Mouse (Mus musculus) adrenal gland, postnatal 14 days (tissue): ENCODE data around the gene Olfr309. TPM values are rescaled to one million over a fixed set of nuclear protein-coding genes. Genes with fewer than 3 reads are reported as not detected.
"Not testable (repeated sequence)": the region's sequence is repeated elsewhere in the genome, so short reads cannot be mapped to it uniquely, and the experiment has no call there.

Experiments
- DNase-seq: peaks from one replicate; pipeline ENCODE4 v3.0.0; 2021; ENCODE audit warnings: mixed read lengths
- long read RNA-seq, 2 experiments: library from polyadenylated mRNA; stranded (forward); transcript quantifications; one replicate each; pipeline ENCODE4 v2.0.0; 2021
- microRNA-seq, 2 experiments: library from miRNA; unstranded; fragments of <30 nt; microRNA quantifications; one replicate each; pipeline ENCODE4 v1.2.0; 2021
- total RNA-seq: library from RNA; stranded (reverse); gene quantifications from 2 replicates; pipeline ENCODE4 v1.2.3, GENCODE M21; 2021

Gene Olfr309
- not detected in 2 replicates for total RNA-seq
- long read RNA-seq, experiment 1 = 0 reads
- long read RNA-seq, experiment 2 = 0 reads

- DNase-seq = no peak
These were observed at the start of gene Olfr309 for GRCm38 (mm10) chr7:86313608-86314007. TSS of gene Olfr309 (minus strand) at chr7:86313708.

DNA sequence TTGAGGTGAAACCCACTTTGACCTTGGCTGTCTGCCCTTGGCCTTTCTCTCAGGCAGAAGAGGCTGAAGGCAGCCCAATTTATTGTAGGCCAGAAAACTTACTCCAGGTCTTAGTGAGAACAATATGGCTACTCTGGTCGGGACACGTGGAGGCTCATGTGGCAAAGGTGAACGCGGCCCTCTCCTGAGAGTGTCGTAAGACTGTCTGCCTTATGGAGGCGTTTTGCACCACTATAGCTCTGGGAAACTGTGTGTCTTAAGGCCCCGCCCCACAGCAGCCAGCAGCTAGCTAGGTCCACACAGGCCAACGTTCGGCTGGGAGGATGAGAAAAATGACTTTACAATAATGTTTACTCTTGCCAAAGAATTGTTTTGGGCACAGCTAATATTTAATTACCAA, 32.8 kb upstream of the Olfr309 start:
- not testable (repeated sequence) for DNase-seq

DNA sequence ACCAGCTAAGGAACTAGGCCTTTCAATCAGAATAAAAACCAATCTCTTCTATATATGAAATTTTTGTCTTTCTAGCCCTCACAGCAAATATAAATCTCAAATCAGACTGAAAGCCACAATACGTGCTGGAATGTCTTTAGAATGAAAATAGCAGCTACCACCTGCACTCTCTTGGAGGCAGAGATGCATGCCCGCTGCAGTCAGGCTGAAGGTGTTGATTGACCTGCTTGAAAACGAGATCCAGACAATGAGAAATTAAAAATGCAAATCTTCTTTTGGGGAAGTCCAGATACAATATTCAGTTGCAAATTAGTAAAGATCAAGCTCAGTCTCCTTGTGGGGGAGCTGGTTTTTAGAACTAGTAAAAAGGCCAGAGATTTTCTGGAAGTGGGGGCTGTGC, 30.7 kb upstream of the Olfr309 start:
- DNase-seq = no peak

DNA sequence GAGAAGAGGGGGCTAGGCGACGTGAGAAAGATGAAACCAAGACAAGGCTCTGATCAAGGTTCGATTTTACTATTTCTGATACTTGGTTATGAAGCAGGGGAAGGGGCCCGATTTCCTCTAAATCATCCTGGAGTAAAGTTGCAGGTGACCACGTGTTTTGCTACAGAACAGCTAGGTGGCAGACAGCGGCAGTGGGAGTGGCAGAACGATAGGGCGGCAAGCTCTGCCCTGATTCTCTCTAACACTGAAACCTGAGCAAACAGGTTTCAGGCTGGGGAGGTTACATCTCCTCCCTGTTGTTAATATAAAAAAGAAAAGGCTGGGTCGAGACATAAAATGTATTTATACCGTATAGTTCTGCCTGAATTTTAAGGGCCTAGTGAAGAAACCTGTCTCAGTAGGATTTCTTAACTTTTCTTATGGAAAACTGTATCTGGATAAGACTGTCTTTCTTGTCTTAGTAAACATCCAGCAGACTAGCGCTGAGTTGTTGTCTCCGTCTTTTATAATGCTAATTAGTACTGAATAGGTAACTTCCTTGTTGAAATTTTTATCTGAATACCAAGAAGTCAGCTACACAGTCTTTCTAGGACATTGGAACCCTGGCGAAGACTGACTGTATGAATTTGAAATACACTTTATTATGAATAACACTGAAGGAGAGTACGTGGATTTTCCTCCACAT, 29.5 kb upstream of the Olfr309 start:
- DNase-seq = no peak

DNA sequence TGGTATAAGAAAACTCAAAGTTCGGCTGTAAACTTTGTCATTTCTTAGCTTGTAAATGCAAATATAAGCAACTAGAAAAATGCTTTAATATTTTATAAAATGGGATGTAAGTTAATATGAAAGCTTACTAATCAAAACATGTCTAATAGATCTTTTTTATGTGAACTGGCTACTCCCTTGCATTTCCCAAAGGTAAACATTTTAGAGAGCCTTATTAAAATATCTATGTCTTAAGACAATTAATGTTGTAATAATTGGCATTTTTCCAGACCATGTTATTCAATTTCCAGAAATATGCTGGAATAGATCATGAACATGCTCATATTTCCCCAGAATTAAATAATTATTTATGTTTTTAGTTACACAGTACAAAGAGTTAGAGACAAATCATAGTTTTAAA, 24.0 kb upstream of the Olfr309 start, which contains the start of gene Olfr307:
TSS of gene Olfr307 (minus strand) at position 101 of the 400 bp plus-strand sequence.
- no peak for DNase-seq

- DNase-seq = no peak
These were observed 12.0 kb upstream of the Olfr309 start, which contains the start of gene Olfr308 for GRCm38 (mm10) chr7:86325530-86325929. TSS of gene Olfr308 (minus strand) at chr7:86325630.

DNA sequence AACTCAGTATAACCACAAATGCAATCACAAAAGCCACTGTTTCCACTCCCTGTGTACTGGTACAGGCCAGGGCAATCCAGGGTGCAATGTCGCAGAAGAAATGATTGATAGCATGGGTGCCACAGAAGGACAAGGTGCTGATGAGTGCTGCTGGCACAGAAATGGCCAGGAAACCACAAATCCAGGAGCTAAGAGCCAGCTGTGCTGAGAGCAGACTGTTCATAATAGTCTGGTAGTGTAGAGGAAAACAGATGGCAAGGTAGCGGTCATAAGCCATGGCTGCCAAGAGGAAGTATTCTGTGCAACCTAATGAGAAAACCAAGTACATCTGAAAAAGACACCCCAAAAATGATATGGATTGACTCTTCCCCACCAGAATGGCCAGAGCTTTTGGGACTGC, 7.8 kb upstream of the Olfr309 start:
- DNase-seq = no peak

GRCm38 (mm10) chr7:86277072-86277471, 36.4 kb downstream of the Olfr309 start, which contains the start of gene Olfr310:
TSS of gene Olfr310 (minus strand) at chr7:86277172.
- DNase-seq = no peak

Small RNA genes within 50 kb of the gene (microRNA-seq; reads per million reads assigned to microRNA genes)
- gene Gm23192 = 0 reads per million in 2 experiments

Other genes starting within 250 kb of the Olfr309 start
- not detected in 2 replicates for gene Vmn2r75, start 141.9 kb downstream of the Olfr309 start, total RNA-seq
- not detected in 2 replicates for gene Vmn2r76, start 67.4 kb downstream of the Olfr309 start, total RNA-seq
- not detected in 2 replicates for gene Olfr310, start 36.5 kb downstream of the Olfr309 start, total RNA-seq
- not detected in 2 replicates for gene Olfr308, start 11.9 kb upstream of the Olfr309 start, total RNA-seq
- gene Olfr307, start 23.9 kb upstream of the Olfr309 start, total RNA-seq = not detected in 2 replicates
- gene Olfr305, start 53.2 kb upstream of the Olfr309 start, total RNA-seq = not detected in 2 replicates
- gene Olfr304, start 73.0 kb upstream of the Olfr309 start, total RNA-seq = not detected in 2 replicates
- gene Olfr303, start 84.1 kb upstream of the Olfr309 start, total RNA-seq = not detected in 2 replicates
- gene Olfr301, start 90.1 kb upstream of the Olfr309 start, total RNA-seq = not detected in 2 replicates
- not detected in 2 replicates for gene Olfr299, start 146.2 kb upstream of the Olfr309 start, total RNA-seq
- not detected in 2 replicates for gene Olfr298, start 178.8 kb upstream of the Olfr309 start, total RNA-seq
- not detected in 2 replicates for gene Olfr297, start 206.3 kb upstream of the Olfr309 start, total RNA-seq